Mouse (Mus musculus) hindbrain, embryonic 14.5 days (tissue): ENCODE data around the gene Cldn16. TPM values are rescaled to one million over a fixed set of nuclear protein-coding genes. Genes with fewer than 3 reads are reported as not detected.
"Not testable (repeated sequence)": the region's sequence is repeated elsewhere in the genome, so short reads cannot be mapped to it uniquely, and the experiment has no call there.

Experiments
- ATAC-seq: fragments of 200-750 bp; cut with Nextera tagmentation; 2 replicates; pipeline ENCODE4 v1.8.0; 2017; ENCODE audit warnings: moderate number of reproducible peaks, mild to moderate bottlenecking, moderate TSS enrichment, moderate library complexity; ENCODE audit not compliant: low FRiP score
- DNase-seq: peaks from one replicate; pipeline ENCODE4 v3.0.0-alpha.2; 2015; ENCODE audit warnings: low spot score
- H3K27ac ChIP-seq: fragments of 300-500 bp; sonication (generic); 2 replicates; pipeline ENCODE4 v1.5.1; 2014; ENCODE audit warnings: mild to moderate bottlenecking, moderate library complexity
- H3K27me3 ChIP-seq: fragments of 300-500 bp; sonication (generic); 2 replicates; pipeline ENCODE4 v1.6.1; 2014; ENCODE audit warnings: mild to moderate bottlenecking, low read length, mixed read lengths; ENCODE audit not compliant: control insufficient read depth, insufficient read depth
- H3K36me3 ChIP-seq: fragments of 300-500 bp; sonication (generic); replicated peaks from 2 replicates; pipeline ENCODE4 v1.6.1; 2014; ENCODE audit not compliant: control insufficient read depth, insufficient read depth
- H3K4me1 ChIP-seq: fragments of 300-500 bp; sonication (generic); replicated peaks from 2 replicates; pipeline ENCODE4 v1.6.1; 2014; ENCODE audit warnings: antibody characterized with exemption, low read length, mixed read lengths; ENCODE audit not compliant: control insufficient read depth, insufficient read depth
- H3K4me2 ChIP-seq: fragments of 300-500 bp; sonication (generic); replicated peaks from 2 replicates; pipeline ENCODE4 v1.6.1; 2014; ENCODE audit warnings: mild to moderate bottlenecking, moderate library complexity
- H3K4me3 ChIP-seq: fragments of 300-500 bp; sonication (generic); replicated peaks from 2 replicates; pipeline ENCODE4 v1.5.1; 2014; ENCODE audit warnings: mild to moderate bottlenecking, low read length
- H3K9ac ChIP-seq: fragments of 300-500 bp; sonication (generic); 2 replicates; pipeline ENCODE4 v1.6.1; 2014
- H3K9me3 ChIP-seq: fragments of 300-500 bp; sonication (generic); 2 replicates; pipeline ENCODE4 v1.6.1; 2016; ENCODE audit warnings: low read length; ENCODE audit not compliant: control insufficient read depth
- WGBS: fragments of 180-500 bp; shearing (Covaris S2); extraction: QIAGEN DNeasy Blood & Tissue Kit; methylation state at CpG from one replicate; pipeline ENCODE4 v1.1.7; 2014; 5-methylcytosine and 5-hydroxymethylcytosine counted together
- polyA plus RNA-seq: library from polyadenylated mRNA; unstranded; fragments of >200 nt; fragmentation: Nextera tagmentation; extraction: Ambion mirVana; gene quantifications from 2 replicates; pipeline ENCODE4 v1.2.1, GENCODE M21; 2014

Cldn16 gene
- polyA plus RNA-seq, 1 experiment from 2014 or later = not detected

GRCm38 (mm10) chr16:26456182-26456581 is 6.8 kb upstream of the Cldn16 start:
- no peak for ATAC-seq
- 89% methylated on average over 2 of the region's 2 CpGs for WGBS
- H3K4me3 ChIP-seq = no peak overlapping the region
- no peak overlapping the region for H3K9ac ChIP-seq
- no peak for DNase-seq
- no peaks in the 10 kb centered on the region for H3K36me3 ChIP-seq
- no peak overlapping the region for H3K27ac ChIP-seq
- no peaks in the 10 kb centered on the region for H3K4me1 ChIP-seq
- H3K4me2 ChIP-seq = no peak overlapping the region
- H3K9me3 ChIP-seq = no peaks in the 10 kb centered on the region
- no peaks in the 10 kb centered on the region for H3K27me3 ChIP-seq

GRCm38 (mm10) chr16:26466535-26466934 is 3.6 kb downstream of the Cldn16 start:
- Histone ChIP-seq H3K4me2 (no peak overlapping the region), H3K9me3 (no peaks in the 10 kb centered on the region), H3K36me3 (no peaks in the 10 kb centered on the region), H3K4me1 (no peaks in the 10 kb centered on the region), H3K9ac (no peak overlapping the region), H3K27ac (no peak overlapping the region), H3K27me3 (no peaks in the 10 kb centered on the region), H3K4me3 (no peak overlapping the region)
- DNase-seq (no peak), ATAC-seq (no peak)
- WGBS = 81% methylated on average over 4 of the region's 4 CpGs

GRCm38 (mm10) chr16:26471254-26471653 is 8.3 kb downstream of the Cldn16 start:
- Histone ChIP-seq H3K9ac (no peak overlapping the region), H3K9me3 (no peaks in the 10 kb centered on the region), H3K4me2 (no peak overlapping the region), H3K27ac (no peak overlapping the region), H3K4me1 (no peaks in the 10 kb centered on the region), H3K36me3 (no peaks in the 10 kb centered on the region), H3K27me3 (no peaks in the 10 kb centered on the region), H3K4me3 (no peak overlapping the region)
- ATAC-seq (no peak), DNase-seq (no peak)
- 71% methylated on average over 4 of the region's 4 CpGs for WGBS

GRCm38 (mm10) chr16:26495721-26496120 is 32.8 kb downstream of the Cldn16 start:
- H3K27ac ChIP-seq = no peak overlapping the region
- H3K27me3 ChIP-seq = no peaks in the 10 kb centered on the region
- no peak overlapping the region for H3K9ac ChIP-seq
- no peaks in the 10 kb centered on the region for H3K9me3 ChIP-seq
- WGBS = 14% methylated on average over 2 of the region's 2 CpGs
- H3K36me3 ChIP-seq = no peaks in the 10 kb centered on the region
- H3K4me2 ChIP-seq = no peak overlapping the region
- DNase-seq (no peak), ATAC-seq (no peak)
- H3K4me1 ChIP-seq = no peaks in the 10 kb centered on the region
- no peak overlapping the region for H3K4me3 ChIP-seq

DNA sequence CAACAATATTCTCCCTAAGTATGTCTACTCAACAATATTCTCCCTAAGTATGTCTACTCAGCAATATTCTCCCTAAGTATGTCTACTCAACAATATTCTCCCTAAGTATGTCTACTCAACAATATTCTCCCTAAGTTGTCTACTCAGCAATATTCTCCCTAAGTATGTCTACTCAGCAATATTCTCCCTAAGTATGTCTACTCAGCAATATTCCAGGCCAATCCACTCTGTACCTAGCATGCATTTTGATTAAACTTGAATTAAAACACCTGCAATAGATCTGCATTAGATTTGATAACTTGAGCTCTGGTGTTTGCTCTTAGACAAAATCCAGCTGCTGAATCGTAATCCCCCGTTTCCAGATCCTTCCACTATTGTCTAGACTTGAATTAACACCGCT is 36.8 kb downstream of the Cldn16 start:
- not testable (repeated sequence) for H3K27ac ChIP-seq, H3K4me1 ChIP-seq, H3K9me3 ChIP-seq, H3K4me3 ChIP-seq, ATAC-seq, H3K36me3 ChIP-seq, H3K27me3 ChIP-seq, DNase-seq, H3K4me2 ChIP-seq, H3K9ac ChIP-seq
- WGBS = 96% methylated on average over 3 of the region's 3 CpGs

- Histone ChIP-seq H3K4me2 (no peak overlapping the region), H3K9ac (no peak overlapping the region), H3K27ac (no peak overlapping the region), H3K27me3 (no peaks in the 10 kb centered on the region), H3K4me1 (no peaks in the 10 kb centered on the region), H3K4me3 (no peak overlapping the region), H3K36me3 (no peaks in the 10 kb centered on the region), H3K9me3 (no peaks in the 10 kb centered on the region)
- WGBS = 86% methylated on average over 3 of the region's 3 CpGs
- ATAC-seq = no peak
- no peak for DNase-seq
These were observed 37.8 kb downstream of the Cldn16 start for GRCm38 (mm10) chr16:26500738-26501137.

- DNase-seq = no peak
- no peak overlapping the region for H3K9ac ChIP-seq
- H3K4me3 ChIP-seq = no peak overlapping the region
- ATAC-seq = no peak
- 77% methylated on average over 4 of the region's 4 CpGs for WGBS
- H3K4me2 ChIP-seq = no peak overlapping the region
- H3K4me1 ChIP-seq = no peaks in the 10 kb centered on the region
- H3K27ac ChIP-seq = no peak overlapping the region
- H3K36me3 ChIP-seq = no peaks in the 10 kb centered on the region
- H3K27me3 ChIP-seq = no peaks in the 10 kb centered on the region
- H3K9me3 ChIP-seq = no peaks in the 10 kb centered on the region
These were observed 42.0 kb downstream of the Cldn16 start for GRCm38 (mm10) chr16:26504961-26505360.

- WGBS = 65% methylated on average over 2 of the region's 2 CpGs
- no peak overlapping the region for H3K9ac ChIP-seq
- H3K9me3 ChIP-seq = no peaks in the 10 kb centered on the region
- H3K4me2 ChIP-seq = no peak overlapping the region
- H3K4me1 ChIP-seq = no peaks in the 10 kb centered on the region
- ATAC-seq (no peak), DNase-seq (no peak)
- H3K36me3 ChIP-seq = no peaks in the 10 kb centered on the region
- no peak overlapping the region for H3K4me3 ChIP-seq
- H3K27ac ChIP-seq = no peak overlapping the region
- H3K27me3 ChIP-seq = no peaks in the 10 kb centered on the region
These were observed 56.7 kb downstream of the Cldn16 start for GRCm38 (mm10) chr16:26519596-26519995.

- no peak overlapping the region for H3K4me2 ChIP-seq
- H3K4me3 ChIP-seq = no peak overlapping the region
- no peak overlapping the region for H3K9ac ChIP-seq
- no peak overlapping the region for H3K27ac ChIP-seq
- H3K36me3 ChIP-seq = no peaks in the 10 kb centered on the region
- peaks cover 7% of the 10 kb centered on the region for H3K4me1 ChIP-seq
- no peaks in the 10 kb centered on the region for H3K27me3 ChIP-seq
- ATAC-seq (no peak), DNase-seq (no peak)
- H3K9me3 ChIP-seq = no peaks in the 10 kb centered on the region
- 61% methylated on average over 5 of the region's 5 CpGs for WGBS
These were observed 62.9 kb downstream of the Cldn16 start for GRCm38 (mm10) chr16:26525832-26526231.

- ATAC-seq = no peak
- no peak within 1 kb of the TSS for H3K4me2 ChIP-seq
- WGBS = 78% methylated on average over 4 of the region's 4 CpGs
These were observed 63.7 kb downstream of the Cldn16 start, which contains the start of gene Tmem207 for GRCm38 (mm10) chr16:26526669-26527068. Gene Tmem207 (minus strand): TSS chr16:26526769.

More at GRCm38 (mm10) chr16:26526669-26527068, 63.7 kb downstream of the Cldn16 start, which contains the start of gene Tmem207:
- Histone ChIP-seq H3K4me3 (no peak within 1 kb of the TSS), H3K4me1 (peaks cover 7% of the 10 kb centered on the region), H3K36me3 (no peaks in the 10 kb centered on the region), H3K9ac (no peak within 1 kb of the TSS), H3K27me3 (no peaks in the 10 kb centered on the region), H3K9me3 (no peaks in the 10 kb centered on the region), H3K27ac (no peak within 1 kb of the TSS)
- DNase-seq = no peak
